Mouse (Mus musculus) ES-E14 (cell line): ENCODE measurements around the gene Get4.

Experiments
- ZC3H11A ChIP-seq: IDR thresholded peaks from 2 replicates; pipeline ENCODE4 v1.6.1; 2012; ENCODE audit warnings: low read depth, mild to moderate bottlenecking, inconsistent platforms, low read length, borderline replicate concordance
- ZNF384 ChIP-seq: IDR thresholded peaks from 2 replicates; pipeline ENCODE4 v1.6.1; 2012; ENCODE audit warnings: low read depth, low read length, inconsistent platforms

DNA sequence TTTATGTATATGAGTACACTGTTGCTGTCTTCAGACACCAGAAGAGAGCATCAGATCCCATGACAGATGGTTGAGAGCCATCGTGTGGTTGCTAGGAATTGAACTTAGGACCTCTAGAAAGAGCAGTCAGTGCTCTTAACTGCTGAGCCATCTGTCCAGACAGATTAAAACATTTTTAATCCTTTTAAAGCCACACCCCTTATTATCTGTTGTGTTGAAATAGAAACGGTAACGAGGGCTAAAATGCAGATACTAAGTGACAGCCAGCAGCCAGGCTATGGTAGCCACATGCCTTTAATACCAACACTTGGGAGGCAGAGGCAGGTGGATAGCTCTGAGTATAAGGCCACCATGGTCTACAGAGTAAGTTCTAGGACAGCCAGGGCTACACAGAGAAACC is 20.0 kb upstream of the Get4 start:
- TF ChIP-seq ZNF384 (no peak), ZC3H11A (no peak)
